Mouse (Mus musculus): Measurements from ENCODE around the gene Jarid2. TPM values are rescaled to one million over a fixed set of nuclear protein-coding genes. Genes with fewer than 3 reads are reported as not detected.

Jarid2 gene
- polyA plus RNA-seq, 1 experiment from 2014 or later, result 22.5 TPM

DNA sequence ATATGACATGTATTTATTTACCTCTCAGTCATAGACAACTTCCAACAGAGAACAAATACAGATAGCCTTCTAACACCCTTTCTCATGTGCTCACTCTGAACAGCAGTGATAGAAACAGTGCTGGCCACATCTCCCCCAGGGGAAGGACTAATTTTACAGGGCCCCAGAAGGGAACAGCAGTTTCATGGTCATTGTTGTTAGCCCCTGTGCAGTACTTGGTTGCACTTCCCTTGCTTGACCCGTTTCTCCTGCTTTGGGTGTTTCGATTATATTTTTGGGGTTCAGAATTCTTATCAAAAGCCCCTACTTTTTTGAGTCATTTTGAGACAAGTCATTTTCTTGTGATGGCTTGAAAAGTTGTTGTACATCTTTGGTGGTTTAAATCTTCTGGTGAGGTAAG, 23.9 kb downstream of the Jarid2 start:
- TF ChIP-seq CTCF (IDR thresholded peaks at IDR 0.05; ENCODE audit: low read depth), result no peak
- H3K9ac ChIP-seq (ENCODE audit: low read depth, low read length), result no peak overlapping the region
- H3K4me3 ChIP-seq (replicated peaks; ENCODE audit: low read depth, low read length), result no peak overlapping the region
- no peak overlapping the region for H3K4me2 ChIP-seq (ENCODE audit: low read length)
- WGBS, result 81% methylated on average over 2 of the region's 2 CpGs
- no peak overlapping the region for H3K27ac ChIP-seq
- H3K9me3 ChIP-seq (replicated peaks; ENCODE audit: low read length), result no peaks in the 10 kb centered on the region
- ATAC-seq (replicated peaks; ENCODE audit: low FRiP score, low read depth) (no peak), DNase-seq (ENCODE audit: low spot score) (no peak)
- no peaks in the 10 kb centered on the region for H3K36me3 ChIP-seq (ENCODE audit: insufficient read depth, low read length)
- H3K27me3 ChIP-seq (ENCODE audit: insufficient read depth, low read length), result no peaks in the 10 kb centered on the region
- H3K4me1 ChIP-seq (replicated peaks; ENCODE audit: insufficient read depth, low read length), result peaks cover 11% of the 10 kb centered on the region

DNA sequence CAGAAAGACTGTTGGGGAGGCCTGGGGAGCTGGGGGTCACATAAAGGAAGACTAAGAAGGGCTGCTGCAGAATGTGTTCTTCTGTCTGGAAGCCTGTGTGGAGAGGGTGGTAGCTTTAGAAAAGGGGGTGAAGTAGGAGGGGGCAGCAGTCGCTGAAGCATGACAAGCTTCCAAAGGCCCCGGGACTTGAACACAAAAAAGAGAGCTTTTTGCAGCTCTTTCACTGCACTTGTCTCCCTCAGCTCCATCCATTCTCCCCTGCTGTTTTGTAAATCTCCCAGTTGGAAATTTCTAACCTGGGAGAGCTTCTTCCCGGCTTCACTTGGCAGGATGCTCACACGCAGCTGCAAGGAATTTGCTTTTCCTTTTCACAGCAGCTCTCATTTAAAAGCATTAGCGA, 26.2 kb downstream of the Jarid2 start:
- H3K9me3 ChIP-seq (replicated peaks; ENCODE audit: low read length), result no peaks in the 10 kb centered on the region
- peak overlapping the region; percentile 12; the same call in 1 of the 2 replicates for H3K4me2 ChIP-seq (ENCODE audit: low read length)
- 16% methylated on average over 5 of the region's 5 CpGs for whole genome bisulfite sequencing
- H3K36me3 ChIP-seq (ENCODE audit: insufficient read depth, low read length), result no peaks in the 10 kb centered on the region
- H3K4me3 ChIP-seq (replicated peaks; ENCODE audit: low read depth, low read length), result no peak overlapping the region
- TF ChIP-seq CTCF (IDR thresholded peaks at IDR 0.05; ENCODE audit: low read depth), result no peak
- H3K4me1 ChIP-seq (replicated peaks; ENCODE audit: insufficient read depth, low read length), result peaks cover 13% of the 10 kb centered on the region
- no peak overlapping the region for H3K9ac ChIP-seq (ENCODE audit: low read depth, low read length)
- 0 out of 2 replicates have a peak overlapping the region, but pooled peaks have one; percentile 26 for H3K27ac ChIP-seq
- H3K27me3 ChIP-seq (ENCODE audit: insufficient read depth, low read length), result no peaks in the 10 kb centered on the region
- ATAC-seq (replicated peaks; ENCODE audit: low FRiP score, low read depth) (no peak), DNase-seq (ENCODE audit: low spot score) (no peak)

- peak; percentile 42; the same call in 1 of the 2 replicates for TF ChIP-seq CTCF (IDR thresholded peaks at IDR 0.05; ENCODE audit: low read depth)
- Histone ChIP-seq H3K4me2 (ENCODE audit: low read length) (no peak overlapping the region), H3K27me3 (ENCODE audit: insufficient read depth, low read length) (no peaks in the 10 kb centered on the region), H3K27ac (no peak overlapping the region), H3K9ac (ENCODE audit: low read depth, low read length) (no peak overlapping the region), H3K9me3 (replicated peaks; ENCODE audit: low read length) (no peaks in the 10 kb centered on the region), H3K36me3 (ENCODE audit: insufficient read depth, low read length) (no peaks in the 10 kb centered on the region), H3K4me1 (replicated peaks; ENCODE audit: insufficient read depth, low read length) (peaks cover 19% of the 10 kb centered on the region), H3K4me3 (replicated peaks; ENCODE audit: low read depth, low read length) (no peak overlapping the region)
- WGBS, result 71% methylated on average over 1 of the region's 1 CpGs
- DNase-seq (ENCODE audit: low spot score) (no peak), ATAC-seq (replicated peaks; ENCODE audit: low FRiP score, low read depth) (no peak)
Measured at GRCm38 (mm10) chr13:44758750-44759149, 29.5 kb downstream of the Jarid2 start.

- no peak overlapping the region for H3K9ac ChIP-seq (ENCODE audit: low read depth, low read length)
- no peak for DNase-seq (ENCODE audit: low spot score)
- no peak overlapping the region for H3K4me3 ChIP-seq (replicated peaks; ENCODE audit: low read depth, low read length)
- no peaks in the 10 kb centered on the region for H3K9me3 ChIP-seq (replicated peaks; ENCODE audit: low read length)
- H3K4me1 ChIP-seq (replicated peaks; ENCODE audit: insufficient read depth, low read length), result peaks cover 8% of the 10 kb centered on the region; the same call in 1 of the 2 replicates
- no peaks in the 10 kb centered on the region for H3K36me3 ChIP-seq (ENCODE audit: insufficient read depth, low read length)
- no peak overlapping the region for H3K4me2 ChIP-seq (ENCODE audit: low read length)
- TF ChIP-seq CTCF (IDR thresholded peaks at IDR 0.05; ENCODE audit: low read depth), result no peak
- H3K27me3 ChIP-seq (ENCODE audit: insufficient read depth, low read length), result no peaks in the 10 kb centered on the region
- 97% methylated on average over 1 of the region's 1 CpGs for WGBS
- no peak overlapping the region for H3K27ac ChIP-seq
- no peak for ATAC-seq (replicated peaks; ENCODE audit: low FRiP score, low read depth)
Measured at GRCm38 (mm10) chr13:44760761-44761160, 31.5 kb downstream of the Jarid2 start.

GRCm38 (mm10) chr13:44763068-44763467, 33.8 kb downstream of the Jarid2 start:
- WGBS, result 73% methylated on average over 3 of the region's 3 CpGs
- ATAC-seq (replicated peaks; ENCODE audit: low FRiP score, low read depth), result no peak

DNA sequence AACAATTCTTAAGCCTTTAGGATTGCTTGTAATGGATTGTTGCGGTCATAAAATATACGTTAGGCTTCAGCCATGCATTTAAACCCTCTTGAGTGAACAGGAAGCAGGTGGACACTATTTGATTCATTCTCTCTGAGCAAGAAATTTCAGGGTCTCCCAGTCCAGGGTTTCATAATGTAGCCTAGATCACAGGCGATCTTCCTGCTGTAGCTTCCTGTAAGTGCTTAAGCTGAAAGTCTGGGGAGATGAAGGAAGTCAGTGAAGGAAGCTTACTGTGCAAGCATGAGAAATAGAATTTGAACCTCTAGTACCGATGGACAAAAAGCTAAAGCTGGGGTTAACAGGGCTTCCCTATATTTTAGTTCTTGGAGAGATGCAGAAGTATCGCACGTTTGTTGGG, 38.5 kb downstream of the Jarid2 start:
- Histone ChIP-seq H3K4me3 (replicated peaks; ENCODE audit: low read depth, low read length) (no peak overlapping the region), H3K9ac (ENCODE audit: low read depth, low read length) (no peak overlapping the region), H3K36me3 (ENCODE audit: insufficient read depth, low read length) (no peaks in the 10 kb centered on the region), H3K9me3 (replicated peaks; ENCODE audit: low read length) (no peaks in the 10 kb centered on the region), H3K27me3 (ENCODE audit: insufficient read depth, low read length) (no peaks in the 10 kb centered on the region), H3K4me1 (replicated peaks; ENCODE audit: insufficient read depth, low read length) (peaks cover 3% of the 10 kb centered on the region; the same call in 1 of the 2 replicates), H3K4me2 (ENCODE audit: low read length) (no peak overlapping the region), H3K27ac (no peak overlapping the region)
- DNase-seq (ENCODE audit: low spot score) (no peak), ATAC-seq (replicated peaks; ENCODE audit: low FRiP score, low read depth) (no peak)
- TF ChIP-seq CTCF (IDR thresholded peaks at IDR 0.05; ENCODE audit: low read depth), result no peak
- 69% methylated on average over 6 of the region's 6 CpGs for WGBS

More at GRCm38 (mm10) chr13:44763068-44763467, 33.8 kb downstream of the Jarid2 start:
- no peak for TF ChIP-seq CTCF (IDR thresholded peaks at IDR 0.05; ENCODE audit: low read depth)
- H3K4me2 ChIP-seq (ENCODE audit: low read length), result no peak overlapping the region
- H3K27ac ChIP-seq, result no peak overlapping the region
- H3K9me3 ChIP-seq (replicated peaks; ENCODE audit: low read length), result no peaks in the 10 kb centered on the region
- DNase-seq (ENCODE audit: low spot score), result no peak
- H3K9ac ChIP-seq (ENCODE audit: low read depth, low read length), result no peak overlapping the region
- H3K4me3 ChIP-seq (replicated peaks; ENCODE audit: low read depth, low read length), result no peak overlapping the region
- no peaks in the 10 kb centered on the region for H3K27me3 ChIP-seq (ENCODE audit: insufficient read depth, low read length)
- H3K36me3 ChIP-seq (ENCODE audit: insufficient read depth, low read length), result no peaks in the 10 kb centered on the region
- peaks cover 8% of the 10 kb centered on the region; the same call in 1 of the 2 replicates for H3K4me1 ChIP-seq (replicated peaks; ENCODE audit: insufficient read depth, low read length)

All from kidney, postnatal 0 days (tissue).